Mouse (Mus musculus) embryo, embryonic 10.5 days (tissue): ENCODE measurements around the gene Rock2.

Experiments used
- DNase-seq: peaks from one replicate; pipeline ENCODE4 v3.0.0-alpha.2; 2015; ENCODE audit warnings: low spot score

Rock2 gene

DNA sequence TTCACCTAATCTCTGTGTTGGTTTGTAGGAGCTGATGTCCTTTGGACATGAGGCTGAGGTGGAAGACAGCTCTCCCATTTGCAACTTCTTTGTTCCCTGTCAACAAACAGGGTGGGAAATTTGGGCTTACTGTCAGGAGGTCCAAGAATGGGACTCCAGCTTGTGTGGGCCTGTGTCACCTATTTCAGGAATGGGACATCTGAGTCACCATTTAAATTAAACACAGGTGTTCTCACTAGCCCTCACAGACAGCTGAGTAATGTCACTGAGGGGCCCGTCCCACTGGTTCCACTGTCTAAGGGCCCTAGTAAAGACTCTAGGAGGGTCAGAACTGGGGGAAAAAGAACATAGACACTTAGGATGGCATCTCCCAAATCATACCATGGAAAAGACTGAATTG lies 22.7 kb upstream of the Rock2 start:
- DNase-seq: no peak

DNA sequence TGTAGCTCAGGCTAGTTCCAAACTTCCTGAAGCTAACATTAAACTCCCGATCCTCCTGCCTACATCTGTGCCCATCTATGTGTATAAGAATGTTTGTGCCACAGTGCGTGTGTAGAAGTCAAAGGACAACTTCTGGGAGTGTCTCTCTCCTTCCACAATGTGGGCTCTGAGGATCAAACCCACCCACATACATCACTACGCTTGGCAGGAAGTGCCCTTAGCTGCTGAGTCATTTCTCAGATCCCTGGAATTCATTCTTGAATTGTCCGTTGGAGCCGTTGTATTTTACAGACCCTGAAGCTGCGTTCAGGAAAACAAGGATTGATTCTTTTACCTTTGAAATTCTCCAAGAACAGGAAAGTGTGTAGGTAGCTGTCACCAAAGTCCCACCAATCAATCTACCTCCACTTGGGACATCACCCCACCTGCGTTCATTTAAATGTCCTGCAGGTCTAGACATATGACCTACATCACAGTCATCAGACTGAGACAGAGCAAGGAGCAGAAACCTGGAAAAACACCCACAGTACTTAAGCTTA lies 21.7 kb upstream of the Rock2 start:
- no peak for DNase-seq

DNA sequence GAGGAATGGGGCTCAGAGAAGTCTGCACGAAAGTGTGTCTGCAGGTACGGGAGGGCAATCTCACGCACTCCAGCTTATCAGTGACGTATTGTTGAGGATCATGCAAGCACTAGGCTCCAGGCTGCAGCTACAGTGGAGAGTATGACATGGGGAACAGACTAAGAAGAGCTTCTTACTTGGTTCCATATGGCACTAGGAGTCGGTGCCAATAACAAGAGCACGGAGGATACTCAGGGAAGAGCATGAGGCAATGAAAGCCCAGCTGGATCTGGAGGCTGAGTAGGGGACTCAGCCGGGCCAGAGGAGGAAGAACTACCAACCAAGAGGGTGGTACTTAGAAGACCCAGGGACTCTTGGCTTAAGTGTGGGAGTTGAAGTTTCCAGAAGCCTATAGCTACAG lies 21.1 kb upstream of the Rock2 start:
- DNase-seq: no peak

DNA sequence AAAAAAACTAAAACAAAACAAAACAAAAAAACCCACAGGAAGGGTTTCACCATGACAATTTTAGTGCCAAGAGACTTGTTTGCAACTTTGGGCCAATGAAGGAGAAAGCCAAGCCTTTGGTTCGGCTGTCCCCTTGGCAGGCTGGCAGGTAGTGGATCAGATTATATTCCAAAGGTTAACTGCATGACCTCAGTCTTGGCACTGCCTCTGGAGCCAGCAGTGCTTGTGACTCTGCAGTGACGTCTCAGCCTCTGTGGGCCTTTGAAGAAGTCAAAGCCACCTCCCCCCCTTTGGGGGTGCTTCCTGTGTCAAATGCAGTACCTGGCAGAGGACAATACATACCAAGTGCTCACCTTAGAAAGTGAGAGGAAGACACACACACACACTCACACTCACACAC lies 20.6 kb upstream of the Rock2 start:
- DNase-seq: no peak

DNA sequence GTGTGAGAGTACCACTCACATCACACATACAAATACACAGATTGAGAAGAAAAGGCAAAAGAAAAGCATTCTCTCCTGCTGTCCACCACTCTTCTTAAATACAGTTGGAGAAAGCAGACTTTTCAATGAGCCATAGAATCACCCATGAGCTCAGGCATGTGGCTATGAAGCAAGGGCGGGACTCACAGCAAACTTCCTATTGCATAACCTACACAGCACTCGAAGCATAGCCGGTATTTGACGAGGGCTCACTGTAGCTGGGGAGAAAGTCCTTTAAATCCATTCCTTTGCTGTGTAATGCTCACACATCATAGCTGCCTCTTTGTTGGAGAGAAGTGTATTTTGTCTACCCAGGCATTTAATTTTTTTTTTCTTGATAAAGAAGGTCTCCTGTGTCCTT lies 19.4 kb upstream of the Rock2 start:
- DNase-seq: no peak

DNA sequence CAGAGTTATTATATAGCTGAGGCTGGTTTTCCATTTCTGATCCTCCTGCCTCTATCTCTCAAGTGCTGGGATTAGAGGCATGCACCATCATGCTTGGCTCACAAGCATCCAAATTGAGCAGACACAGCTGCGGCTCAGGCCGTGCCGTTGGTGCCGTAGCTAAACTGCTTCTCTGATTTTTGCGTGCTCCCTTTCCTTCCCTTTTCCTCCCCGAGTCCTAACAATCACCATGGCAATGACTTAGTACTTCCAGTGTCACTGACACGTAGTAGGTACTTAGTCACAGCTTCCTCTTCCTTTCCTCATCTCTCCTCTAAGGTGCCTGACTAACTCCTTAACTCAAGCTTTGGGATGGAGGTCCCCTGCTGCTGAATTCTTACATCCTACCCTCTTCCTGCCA lies 19.0 kb upstream of the Rock2 start:
- no peak for DNase-seq

DNA sequence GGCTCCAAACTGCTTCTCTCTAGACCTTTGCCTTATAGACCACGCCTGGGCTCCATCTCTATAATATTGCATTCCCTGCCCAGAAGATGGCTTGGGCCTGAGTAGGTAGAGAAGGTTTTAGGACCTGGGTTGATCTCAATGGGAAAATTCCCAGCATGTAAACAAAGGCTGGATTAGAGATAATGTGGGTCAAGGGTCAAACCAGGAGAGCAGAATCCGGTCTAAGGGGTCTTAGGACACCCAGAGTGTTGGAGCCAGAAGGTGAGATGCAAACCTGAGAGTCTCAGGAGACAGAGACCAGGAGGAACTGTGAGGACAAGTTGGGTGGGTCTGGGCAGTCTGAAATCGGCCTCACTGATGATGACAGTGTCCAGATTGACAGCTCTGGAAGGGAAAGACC lies 18.0 kb upstream of the Rock2 start:
- no peak for DNase-seq

DNA sequence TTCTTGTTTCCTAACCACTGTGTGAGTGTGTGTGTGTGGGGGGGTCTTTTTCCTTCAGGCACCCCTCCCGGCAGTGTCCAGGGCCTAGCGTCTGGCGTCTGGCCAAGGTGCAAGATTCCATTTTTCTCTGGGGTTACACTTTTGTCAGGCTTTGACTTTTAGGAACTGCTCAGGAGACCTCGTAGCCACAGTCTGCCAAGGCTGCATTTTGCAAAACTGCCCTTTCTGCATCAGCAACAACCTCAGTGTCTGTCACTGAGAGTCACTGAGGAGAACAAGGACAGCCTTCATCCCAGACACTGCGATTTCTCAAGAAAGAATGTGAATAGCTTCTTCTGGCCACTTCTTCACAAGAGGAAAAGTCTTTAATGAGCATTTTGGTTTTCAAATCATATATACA lies 17.6 kb upstream of the Rock2 start:
- no peak for DNase-seq

DNA sequence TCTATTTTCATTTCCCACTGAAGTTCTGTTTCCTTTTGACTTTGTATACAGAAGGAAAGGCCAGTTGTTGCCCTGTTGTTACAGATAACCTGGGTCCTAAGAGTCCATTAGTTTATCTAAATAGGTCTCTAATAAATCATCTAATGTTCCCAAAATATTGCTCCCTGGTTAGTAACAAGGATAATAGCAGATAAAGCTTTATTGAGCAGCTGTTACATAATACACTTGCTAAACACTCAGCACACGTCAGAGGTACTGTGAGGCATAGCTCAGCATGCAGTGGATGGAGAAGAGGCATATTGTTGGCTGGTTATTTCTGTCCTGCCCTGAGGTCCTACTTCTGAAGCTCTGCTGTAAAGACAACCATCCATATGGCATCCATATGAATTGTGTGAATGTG lies 17.0 kb upstream of the Rock2 start:
- DNase-seq: no peak

DNA sequence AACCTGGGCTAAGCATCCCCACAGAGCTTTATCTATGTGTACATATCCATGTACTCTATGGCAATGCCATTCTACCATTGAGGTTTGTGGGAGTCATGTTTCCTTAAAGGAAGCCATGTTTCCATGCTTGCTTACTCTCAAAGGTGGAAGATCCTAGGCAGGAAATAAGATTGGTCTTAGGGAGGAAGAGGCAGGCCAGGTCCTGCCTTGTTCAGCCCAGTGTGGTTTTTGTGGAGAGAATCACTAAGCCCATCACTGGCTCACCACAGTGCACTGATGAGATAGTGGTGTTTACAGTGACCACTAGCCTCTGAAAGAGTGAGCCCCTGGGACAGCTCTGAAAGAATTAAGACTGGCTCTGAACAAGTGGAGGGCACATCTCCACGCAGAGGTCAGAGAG lies 15.3 kb upstream of the Rock2 start:
- no peak for DNase-seq

DNA sequence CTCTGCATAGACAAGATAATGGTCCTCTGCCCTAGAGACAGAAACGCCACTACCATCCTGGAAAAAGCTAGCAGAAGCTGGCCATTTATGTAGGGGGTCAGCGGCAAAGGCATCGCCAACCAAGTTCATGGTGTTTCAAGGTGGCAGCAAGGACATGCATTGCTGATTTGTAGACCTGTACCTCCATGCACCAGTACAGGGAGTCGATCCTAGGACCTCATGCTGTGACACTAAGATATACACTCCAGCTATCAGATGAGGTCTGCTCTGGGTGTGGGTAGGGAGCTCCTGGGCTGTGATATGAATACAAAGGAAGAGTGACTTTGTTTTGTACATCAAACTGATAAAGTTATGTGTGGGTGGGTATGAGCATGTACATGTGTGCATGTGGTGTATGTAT lies 14.6 kb upstream of the Rock2 start:
- no peak for DNase-seq

DNA sequence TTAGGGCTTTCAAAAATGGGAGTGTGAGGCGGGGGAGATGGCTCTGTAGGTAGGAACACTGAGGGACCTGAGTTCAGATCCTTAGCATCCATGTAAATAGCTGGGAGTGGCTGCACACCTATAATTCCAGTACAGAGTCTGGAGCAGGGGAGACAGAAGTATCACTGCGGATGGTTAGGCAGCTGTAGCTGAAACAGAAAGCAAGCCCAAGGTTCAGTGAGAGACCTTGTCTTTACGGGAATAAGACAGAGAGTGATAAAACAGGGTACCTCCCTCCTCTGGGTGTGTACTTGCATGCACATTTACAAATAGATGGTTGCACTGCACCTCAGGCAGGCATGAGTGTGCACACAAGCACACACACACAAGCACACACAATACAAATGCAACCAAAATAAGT lies 12.3 kb upstream of the Rock2 start:
- no peak for DNase-seq

DNA sequence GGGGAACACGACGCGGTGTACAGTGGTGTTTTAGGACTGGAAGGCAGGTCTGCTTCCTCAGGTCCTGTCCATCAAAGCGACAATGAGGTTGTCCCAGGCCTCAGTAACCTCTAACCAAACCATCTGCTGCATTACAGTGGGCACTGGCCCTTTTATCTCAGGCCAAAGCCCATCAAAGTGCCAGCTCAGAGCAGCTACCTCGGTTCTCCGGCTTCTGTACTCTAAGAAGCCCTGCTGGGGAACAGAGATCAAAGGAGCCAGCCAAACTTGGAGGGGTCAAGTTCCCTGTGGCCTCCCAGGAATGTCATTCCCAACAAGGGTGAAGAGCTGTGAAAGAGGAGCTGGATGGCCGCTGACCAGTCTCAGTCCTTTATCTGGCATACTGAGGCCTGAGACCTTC lies 11.6 kb upstream of the Rock2 start:
- DNase-seq: peak; percentile 27

DNA sequence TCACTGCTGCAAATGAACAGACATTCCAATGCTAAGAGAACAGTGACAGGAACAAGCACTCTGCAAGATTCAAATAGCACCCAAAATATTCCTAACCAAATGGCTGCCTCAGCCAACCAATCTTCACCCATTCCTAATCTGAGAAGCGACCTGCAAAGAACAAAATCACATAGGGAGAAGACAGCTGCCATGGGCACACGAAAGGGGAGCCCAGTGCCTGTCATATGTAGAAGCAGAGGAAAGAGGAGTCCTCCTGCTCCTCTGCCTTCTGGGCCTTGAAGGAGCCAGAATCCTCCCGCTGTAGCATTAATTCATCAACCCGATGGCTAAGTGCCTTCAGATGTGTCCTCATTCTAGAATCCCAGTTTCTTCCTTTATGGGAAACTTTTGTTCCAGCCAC lies 10.2 kb upstream of the Rock2 start:
- no peak for DNase-seq

DNA sequence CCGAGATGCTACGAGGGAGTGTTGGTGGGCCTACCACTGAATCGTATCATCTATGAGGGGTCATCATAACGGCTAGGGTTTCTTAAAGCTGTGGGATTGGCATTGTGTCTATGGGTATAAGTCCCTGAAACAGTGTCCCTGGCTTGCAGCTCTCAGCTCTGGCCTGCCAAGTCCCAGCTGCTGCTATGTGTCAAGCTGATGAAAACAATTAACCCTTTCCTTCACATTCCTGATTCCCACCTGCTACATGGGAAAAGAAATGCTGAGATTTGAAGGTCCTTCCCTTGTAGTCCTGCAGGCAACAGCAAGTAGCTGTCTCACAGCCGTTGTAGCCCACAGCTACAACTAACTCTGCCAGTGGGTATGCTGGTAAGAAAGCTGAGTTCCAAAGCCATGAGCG lies 8.3 kb upstream of the Rock2 start:
- no peak for DNase-seq

DNA sequence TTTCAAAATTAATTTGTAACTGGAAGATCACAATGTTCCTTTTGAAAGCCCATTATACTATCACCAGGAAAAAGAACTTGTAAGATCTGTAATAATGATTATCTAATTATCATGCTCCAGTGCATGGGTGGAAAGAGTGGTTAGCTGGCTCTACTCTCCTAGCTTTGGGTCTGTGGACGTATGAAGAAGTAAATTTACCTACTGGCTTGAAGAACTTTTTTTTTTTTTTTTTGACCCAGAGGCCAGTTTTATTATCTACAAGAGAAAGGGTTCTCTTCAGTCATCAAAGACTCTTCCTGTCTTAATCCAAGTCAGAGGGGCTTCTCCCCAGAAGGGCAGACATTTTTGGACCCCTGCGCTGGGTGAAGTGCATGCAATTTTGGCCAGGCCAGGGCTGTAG lies 1.7 kb upstream of the Rock2 start:
- no peak for DNase-seq

DNA sequence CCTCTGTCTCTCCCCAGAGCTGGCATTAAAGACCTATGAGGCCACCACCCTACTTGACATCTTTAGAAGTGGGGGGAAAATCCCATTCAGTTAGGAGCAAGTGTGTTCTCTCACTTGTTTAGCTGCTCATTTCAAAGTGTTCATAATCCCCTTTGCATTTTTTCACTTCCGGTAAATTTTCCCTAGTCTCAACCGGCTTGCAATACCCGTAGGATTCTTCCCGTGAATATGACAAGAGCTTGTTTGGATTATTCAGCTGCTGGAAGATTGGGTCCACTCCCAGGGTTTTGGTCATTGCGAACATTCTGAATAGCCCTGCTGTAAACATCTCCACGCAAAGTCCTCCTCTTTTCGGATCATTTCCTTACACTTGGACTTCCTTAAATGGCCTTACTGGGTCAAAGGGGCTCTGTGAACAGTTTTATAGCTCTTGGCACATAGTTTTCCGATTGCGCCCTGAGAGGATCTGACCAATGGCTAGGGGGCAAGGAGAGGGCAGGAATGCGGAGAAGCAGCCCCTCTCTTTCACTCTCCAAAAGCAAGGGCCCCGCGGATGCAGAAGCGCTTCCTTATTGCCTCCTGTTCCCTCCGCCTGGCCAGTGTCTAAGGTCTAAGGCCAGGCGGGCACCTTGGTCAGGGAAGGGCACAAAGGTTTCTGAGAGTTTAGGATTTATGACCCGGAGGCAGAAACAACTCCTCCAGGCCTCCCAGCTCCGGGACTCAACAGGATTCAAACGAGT lies 869 bp upstream of the Rock2 start:
- no peak for DNase-seq

DNA sequence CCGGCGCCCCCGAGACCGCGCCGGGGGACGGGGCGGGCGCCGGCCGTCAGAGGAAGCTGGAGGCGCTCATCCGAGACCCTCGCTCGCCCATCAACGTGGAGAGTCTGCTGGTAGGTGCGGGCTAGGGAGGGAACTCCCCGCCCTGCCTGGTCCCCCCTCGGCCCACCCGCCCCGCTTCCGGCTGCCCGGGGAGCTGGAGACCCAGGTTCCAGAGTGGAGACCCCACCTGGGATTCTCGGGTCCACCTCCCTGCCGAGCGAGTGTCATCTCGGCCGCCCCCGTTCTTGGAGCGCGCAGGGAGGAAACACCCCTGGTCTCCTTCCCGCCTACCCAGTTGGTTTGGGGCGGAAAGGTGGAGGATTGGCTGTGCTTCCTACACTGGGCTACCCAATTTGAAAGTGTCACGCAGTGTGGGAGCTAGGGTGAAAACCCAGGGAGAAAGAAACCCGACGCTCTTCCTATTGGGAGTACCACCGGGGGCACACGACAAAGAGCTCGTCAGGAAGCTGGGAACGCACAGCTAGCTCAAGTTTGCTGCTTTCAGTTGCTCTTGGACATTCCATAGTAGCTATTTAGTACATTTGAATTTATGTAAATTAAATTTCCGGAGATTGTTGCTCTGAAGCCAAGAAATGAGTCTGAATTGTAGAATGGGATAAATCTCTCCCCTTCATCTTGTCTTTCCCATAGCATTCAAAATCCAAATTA lies 680 bp downstream of the Rock2 start:
- DNase-seq: peak; percentile 64

DNA sequence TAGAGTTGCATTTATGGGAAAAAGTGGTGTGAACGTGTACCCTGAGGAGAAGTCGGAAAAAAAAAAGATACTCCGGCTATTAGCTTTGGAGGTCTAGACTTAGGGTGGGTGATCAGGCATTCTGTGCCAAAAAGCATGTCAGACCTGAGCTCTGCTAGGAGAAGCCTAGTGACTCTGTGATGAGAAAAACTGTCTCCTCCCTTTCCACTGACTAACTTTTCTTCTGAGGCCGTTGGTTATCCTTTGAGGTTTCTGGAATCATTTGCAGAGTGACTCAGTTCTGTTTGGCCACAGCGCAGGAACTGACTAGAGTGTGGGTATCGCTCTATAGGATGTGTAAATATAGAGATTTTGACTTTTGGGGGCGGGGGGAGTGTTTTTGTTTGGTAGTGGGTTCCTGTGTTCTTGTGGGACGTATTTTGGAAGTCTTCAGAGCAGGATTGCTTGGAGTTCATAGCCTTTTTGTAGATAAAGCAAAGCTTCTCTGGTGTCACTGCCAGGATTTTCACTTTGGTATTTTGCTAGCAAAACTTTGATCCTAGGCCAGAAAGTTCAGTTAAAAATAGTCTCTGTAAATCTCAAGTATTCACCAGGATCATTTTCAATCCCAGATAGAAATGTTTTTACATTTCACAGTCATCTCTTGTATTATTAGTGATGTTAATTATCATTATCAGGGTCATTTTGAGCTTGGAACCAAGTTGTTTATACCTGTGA lies 1.5 kb downstream of the Rock2 start:
- DNase-seq: peak; percentile 39

DNA sequence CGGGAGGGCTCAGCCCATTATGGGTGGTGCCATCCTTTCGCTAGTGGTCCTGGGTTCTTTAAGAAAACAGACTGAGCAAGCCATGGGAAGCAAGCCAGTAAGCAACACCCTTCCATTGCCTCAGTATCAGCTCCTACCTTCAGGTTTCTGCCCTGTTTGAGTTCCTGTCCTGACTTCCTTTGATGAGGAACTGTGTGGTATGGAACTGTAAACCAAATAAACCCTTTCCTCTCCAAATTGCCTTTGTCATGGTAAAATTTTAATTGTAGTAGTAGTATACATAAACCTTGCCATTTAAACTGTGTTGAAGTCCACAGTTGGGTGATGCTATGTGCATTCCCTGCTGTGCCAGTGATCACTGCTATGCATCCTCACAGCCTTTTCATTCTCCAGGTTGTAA lies 2.5 kb downstream of the Rock2 start:
- no peak for DNase-seq

DNA sequence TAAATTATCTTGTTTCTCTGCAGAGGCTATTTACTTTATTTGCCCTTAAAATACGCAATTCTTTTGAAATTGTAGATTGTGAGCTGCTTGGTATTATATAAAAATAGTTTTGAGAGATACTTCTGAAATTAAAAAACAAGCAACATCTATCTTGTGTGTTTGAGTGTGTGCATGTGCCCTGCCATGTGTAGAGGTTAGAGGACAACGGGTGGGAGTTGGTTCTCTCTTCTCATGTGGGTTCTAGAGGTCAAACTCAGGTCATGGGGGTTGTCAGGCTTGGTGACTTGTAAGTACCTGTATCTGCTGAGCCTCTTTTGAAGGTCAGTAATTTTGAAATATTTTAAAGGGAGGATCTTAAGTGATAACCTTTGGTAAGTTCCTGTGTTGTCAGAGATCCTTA lies 3.5 kb downstream of the Rock2 start:
- DNase-seq: no peak

DNA sequence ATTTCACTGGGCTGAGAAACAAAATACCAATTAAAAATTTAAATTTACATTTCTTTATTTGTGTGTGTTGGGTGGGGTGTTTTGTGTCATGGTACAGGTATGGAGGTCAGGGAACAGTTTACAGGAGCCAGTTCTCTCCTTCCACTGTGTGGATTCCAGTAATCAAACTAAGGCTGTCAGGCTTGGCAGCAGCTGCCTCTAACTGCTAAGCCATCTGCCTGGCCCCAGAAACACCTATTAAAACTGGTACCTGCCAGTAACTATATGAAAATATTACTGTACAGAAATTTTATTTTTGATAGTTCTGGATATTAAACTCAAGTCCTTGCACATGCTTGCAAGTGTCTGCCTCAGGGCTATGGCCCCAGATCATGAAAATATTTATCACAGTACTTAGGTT lies 4.1 kb downstream of the Rock2 start:
- DNase-seq: no peak

DNA sequence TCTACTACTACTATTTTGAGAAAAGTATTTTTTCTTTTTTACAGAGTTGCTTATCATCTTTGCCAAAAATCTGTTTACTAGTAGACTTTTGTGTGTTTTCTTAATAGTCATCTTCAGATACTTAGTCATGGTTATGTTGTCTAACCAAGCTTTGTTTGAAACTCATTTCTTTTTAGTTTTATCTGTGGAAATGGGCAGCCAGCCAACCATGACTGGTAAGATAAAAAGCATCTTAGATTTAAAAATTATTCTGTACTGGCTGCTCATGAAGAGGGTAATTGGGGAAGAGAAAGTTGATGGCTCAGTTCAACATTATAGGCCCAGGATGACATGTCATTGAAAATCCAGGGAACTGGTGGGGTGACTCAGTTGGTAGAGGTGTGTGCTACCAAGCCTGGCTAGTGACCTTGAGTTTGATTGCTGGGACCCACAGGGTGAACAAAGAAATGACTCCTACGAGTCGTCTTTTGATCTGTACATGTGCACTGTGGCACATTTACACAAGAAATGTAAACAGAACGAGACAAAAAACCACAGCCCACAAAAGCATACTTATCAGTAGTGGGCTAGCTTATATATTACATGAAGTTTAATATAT lies 6.0 kb downstream of the Rock2 start:
- DNase-seq: no peak
